ENCODE assay signal across 8 mouse cellular contexts in the genomic region with DNA sequence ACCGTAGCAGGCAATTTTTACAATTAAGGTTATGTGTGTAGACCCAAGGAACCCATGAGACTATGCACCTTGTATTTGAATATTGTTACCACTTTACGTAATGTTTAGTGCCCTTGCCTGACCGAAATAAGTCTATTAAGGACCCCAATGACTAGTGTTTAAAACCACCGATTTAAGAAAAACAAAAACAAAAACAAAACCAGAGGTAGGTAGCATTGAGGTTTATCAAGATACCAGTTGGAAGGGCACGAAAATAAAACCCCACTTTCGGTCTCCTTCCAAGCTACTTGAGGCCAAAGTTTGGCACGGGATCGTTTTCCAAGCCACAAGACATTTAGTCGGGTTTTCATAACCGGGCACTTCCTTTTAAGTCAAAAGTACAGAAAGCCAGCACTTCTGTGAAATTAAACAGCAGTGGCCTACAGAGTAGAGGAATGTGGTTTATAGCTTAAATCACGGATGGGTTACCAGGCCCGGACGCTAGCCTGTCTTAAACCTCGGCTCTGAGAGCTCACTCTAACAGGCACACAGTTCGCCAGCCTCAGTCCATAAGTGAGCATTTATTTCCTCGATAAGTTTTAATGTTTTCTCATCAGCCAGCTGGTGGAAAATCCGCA. TPM values are rescaled to one million over a fixed set of nuclear protein-coding genes. Genes with fewer than 3 reads are reported as not detected.
A peak's percentile ranks its signal among the peaks of the same experiment; 100 is the strongest.
DNase-seq lines count a peak whose midpoint lies in the region; ATAC-seq and TF ChIP-seq lines count a peak whose summit lies in the region.

No protein-coding gene starts in this region.

- no peak for TF ChIP-seq CTCF in kidney, adult 2 months (conservative IDR thresholded peaks at IDR 0.05; ENCODE audit: insufficient read depth, insufficient read length, low read depth, low read length)

- no peak overlapping the region for H3K4me2 ChIP-seq in hindbrain, embryonic 11.5 days (replicated peaks; ENCODE audit: low read depth, low read length)
- no peak overlapping the region for H3K4me2 ChIP-seq in midbrain, embryonic 14.5 days (ENCODE audit: low read length)

- no peaks in the 10 kb centered on the region for H3K36me3 ChIP-seq in kidney, adult 2 months (ENCODE audit: control insufficient read depth, insufficient read depth, low read length)
- H3K36me3 ChIP-seq in hindbrain, embryonic 11.5 days (ENCODE audit: control insufficient read depth, insufficient read depth, low read length) = no peaks in the 10 kb centered on the region
- no peaks in the 10 kb centered on the region for H3K36me3 ChIP-seq in midbrain, embryonic 14.5 days (ENCODE audit: control insufficient read depth, insufficient read depth, low read length)

- no peaks in the 10 kb centered on the region for H3K4me1 ChIP-seq in kidney, adult 2 months (ENCODE audit: control insufficient read depth, insufficient read depth, low read length)
- peaks cover 7% of the 10 kb centered on the region; the same call in 1 of the 2 replicates for H3K4me1 ChIP-seq in hindbrain, embryonic 11.5 days (replicated peaks; ENCODE audit: control insufficient read depth, insufficient read depth, low read length)
- H3K4me1 ChIP-seq in midbrain, embryonic 14.5 days (ENCODE audit: control insufficient read depth, insufficient read depth, low read length) = no peaks in the 10 kb centered on the region

- 0 out of 2 replicates have a peak, but pooled peaks cover 3% of the 10 kb centered on the region for H3K27me3 ChIP-seq in kidney, adult 2 months (replicated peaks; ENCODE audit: control insufficient read depth, insufficient read depth, low read length)
- peaks cover 95% of the 10 kb centered on the region for H3K27me3 ChIP-seq in hindbrain, embryonic 11.5 days (ENCODE audit: control insufficient read depth, insufficient read depth, low read length)
- peaks cover 90% of the 10 kb centered on the region for H3K27me3 ChIP-seq in midbrain, embryonic 14.5 days (ENCODE audit: control insufficient read depth, insufficient read depth, low read length)

- H3K9me3 ChIP-seq in hindbrain, embryonic 11.5 days (ENCODE audit: control insufficient read depth, low read length) = no peaks in the 10 kb centered on the region
- H3K9me3 ChIP-seq in midbrain, embryonic 14.5 days (ENCODE audit: control insufficient read depth, low read length) = no peaks in the 10 kb centered on the region

- peak overlapping the region; percentile 65 for H3K4me3 ChIP-seq in kidney, adult 2 months (ENCODE audit: insufficient read depth, low read depth, low read length)
- peak overlapping the region; percentile 26 for H3K4me3 ChIP-seq in hindbrain, embryonic 11.5 days (ENCODE audit: low read depth, low read length)
- 0 out of 2 replicates have a peak overlapping the region, but pooled peaks have one; percentile 10 for H3K4me3 ChIP-seq in midbrain, embryonic 14.5 days (replicated peaks; ENCODE audit: low read depth, low read length)

- WGBS in kidney, adult 2 months = 15% methylated on average over 17 of the region's 17 CpGs
- 3% methylated on average over 17 of the region's 17 CpGs for WGBS in hindbrain, embryonic 11.5 days
- WGBS in midbrain, embryonic 14.5 days = 2% methylated on average over 17 of the region's 17 CpGs

- no peak for DNase-seq in kidney, adult 2 months
- no peak for DNase-seq in kidney, adult 11 months
- DNase-seq in NIH3T3 (ENCODE audit: low read depth) = peak; percentile 48
- DNase-seq in hindbrain, embryonic 11.5 days (ENCODE audit: low spot score) = peak; percentile 62
- no peak for DNase-seq in midbrain, embryonic 14.5 days
- DNase-seq in layer of hippocampus, postnatal 25 days (ENCODE audit: extremely low spot score in 1 of 2, low spot score in 1 of 2) = no peak
- DNase-seq in right cerebral cortex, postnatal 36 days (ENCODE audit: low spot score in 2 of 2) = no peak
- no peak for DNase-seq in adrenal gland, postnatal 10 days

- no peak overlapping the region; the same call in 1 of the 2 replicates for H3K27ac ChIP-seq in kidney, adult 2 months (ENCODE audit: insufficient read depth, low read depth, low read length)
- H3K27ac ChIP-seq in hindbrain, embryonic 11.5 days (ENCODE audit: low read depth, low read length) = no peak overlapping the region
- no peak overlapping the region for H3K27ac ChIP-seq in midbrain, embryonic 14.5 days (replicated peaks; ENCODE audit: low read depth, low read length)

- no peak overlapping the region for H3K9ac ChIP-seq in hindbrain, embryonic 11.5 days (ENCODE audit: low read depth, low read length)
- no peak overlapping the region for H3K9ac ChIP-seq in midbrain, embryonic 14.5 days (replicated peaks; ENCODE audit: low read length)

- ATAC-seq in hindbrain, embryonic 11.5 days (ENCODE audit: low FRiP score) = no peak
- no peak for ATAC-seq in midbrain, embryonic 14.5 days (ENCODE audit: low FRiP score, low TSS enrichment)

- no peak for TF ChIP-seq POLR2A in kidney, adult 2 months (IDR thresholded peaks at IDR 0.05; ENCODE audit: low read depth, low read length)

RNA-seq across cellular contexts. Expression of a gene that starts 2.6 kb away (rescaled TPM):
- 6.9 and 12.2 TPM in 2 replicates for polyA plus RNA-seq in kidney, adult 2 months (2012; rRNA removed)
- polyA plus RNA-seq in hindbrain, embryonic 11.5 days (2014; fragmentation: Nextera tagmentation; extraction: Ambion mirVana) = 5.1 and 9.0 TPM in 2 replicates
- 0.39 and 2.4 TPM in 2 replicates for polyA plus RNA-seq in midbrain, embryonic 14.5 days (2014; fragmentation: Nextera tagmentation; extraction: Ambion mirVana)
- total RNA-seq in layer of hippocampus, postnatal 25 days (2021) = 1 to 10 TPM; 2.9 to 3.1 TPM
- total RNA-seq in adrenal gland, postnatal 10 days (2021) = 100 to 1,000 TPM; 136 to 142 TPM

Comparison
In these comparisons a context has a peak if more than half of its experiments do, and no peak if none do; other contexts are left out.
1. DNase-seq: peak in NIH3T3 (single experiment) and hindbrain, embryonic 11.5 days (single experiment); none in kidney, adult 2 months (single experiment), kidney, adult 11 months (single experiment), midbrain, embryonic 14.5 days (single experiment), layer of hippocampus, postnatal 25 days (0 of 2), right cerebral cortex, postnatal 36 days (0 of 2) and adrenal gland, postnatal 10 days (single experiment).
2. H3K4me3 ChIP-seq: peak in every context shown above with its lines; median percentile 65 in kidney, adult 2 months; 26 in hindbrain, embryonic 11.5 days; 10 in midbrain, embryonic 14.5 days.